9 mouse cellular contexts compared by ENCODE assay signal in genomic region chr4:140249011-140249744, GRCm38 (mm10). TPM values are rescaled to one million over a fixed set of nuclear protein-coding genes. Genes with fewer than 3 reads are reported as not detected.
DNase-seq lines count a peak whose midpoint lies in the region; ATAC-seq and TF ChIP-seq lines count a peak whose summit lies in the region.
"Had no signal": no experiment of that assay in that cellular context is flagged by ENCODE, and none has a peak within 500 bp of the region (broad histone marks: within the 10 kb centered on the region; RNA-seq: fewer than 3 reads in every experiment).

No protein-coding gene starts in this region.

- 8% methylated on average over 22 of the region's 22 CpGs for WGBS in heart, postnatal 0 days
- 9% methylated on average over 22 of the region's 22 CpGs for WGBS in intestine, embryonic 15.5 days
- 8% methylated on average over 22 of the region's 22 CpGs for WGBS in lung, adult 2 months

- intact Hi-C loops in heart, postnatal 25 days (cut with DNase I) = no loop called here
- intact Hi-C loops in gastrocnemius, postnatal 14 days (cut with DNase I; ENCODE audit: low total_unique reads) = no loop called here

- H3K9me3 ChIP-seq in heart, postnatal 0 days (replicated peaks; ENCODE audit: control insufficient read depth, low read length) = no peaks in the 10 kb centered on the region
- H3K9me3 ChIP-seq in intestine, embryonic 15.5 days = no peaks in the 10 kb centered on the region
- H3K9me3 ChIP-seq: liver, embryonic 13.5 days had no signal

- no peaks in the 10 kb centered on the region for H3K4me1 ChIP-seq in heart, postnatal 0 days (ENCODE audit: control insufficient read depth, insufficient read depth)
- H3K4me1 ChIP-seq in intestine, embryonic 15.5 days (replicated peaks) = 0 out of 2 replicates have a peak, but pooled peaks cover 4% of the 10 kb centered on the region
- H3K4me1 ChIP-seq in lung, adult 2 months (ENCODE audit: control insufficient read depth, insufficient read depth, low read length) = no peaks in the 10 kb centered on the region
- H3K4me1 ChIP-seq: liver, embryonic 13.5 days had no signal

- TF ChIP-seq CTCF in heart, postnatal 0 days (IDR thresholded peaks at IDR 0.05; ENCODE audit: low read depth) = peak; percentile 35; the same call in 1 of the 2 replicates
- TF ChIP-seq CTCF in lung, adult 2 months (IDR thresholded peaks at IDR 0.05; ENCODE audit: insufficient read depth, low read length) = no peak

- DNase-seq in heart, postnatal 0 days (ENCODE audit: low spot score) = peak; percentile 13
- no peak for DNase-seq in heart, postnatal 25 days (ENCODE audit: low spot score)
- peak; percentile 94 for DNase-seq in ZHBTc4 (ENCODE audit: low read depth, low spot score)
- peak; percentile 74 for DNase-seq in embryo, embryonic 11 days
- DNase-seq in lung, adult 2 months = peak; percentile 4
- peak; percentile 10 for DNase-seq in ovary, adult 18-20 months (ENCODE audit: low spot score)
- DNase-seq in gastrocnemius, postnatal 14 days = no peak
- DNase-seq: liver, embryonic 13.5 days had no signal

- no peak overlapping the region for H3K27ac ChIP-seq in heart, postnatal 0 days (ENCODE audit: low read depth)
- H3K27ac ChIP-seq in intestine, embryonic 15.5 days = no peak overlapping the region
- H3K27ac ChIP-seq: liver, embryonic 13.5 days had no signal

- TF ChIP-seq POLR2A in lung, adult 2 months (IDR thresholded peaks at IDR 0.05; ENCODE audit: borderline replicate concordance, extremely low read depth, low read depth, low read length) = no peak

- H3K27me3 ChIP-seq in heart, postnatal 0 days (ENCODE audit: control insufficient read depth, insufficient read depth, low read length) = peaks cover 65% of the 10 kb centered on the region
- H3K27me3 ChIP-seq in intestine, embryonic 15.5 days (replicated peaks) = peaks cover 61% of the 10 kb centered on the region

- no peaks in the 10 kb centered on the region for H3K36me3 ChIP-seq in heart, postnatal 0 days (replicated peaks; ENCODE audit: control insufficient read depth, insufficient read depth, low read length)
- no peaks in the 10 kb centered on the region for H3K36me3 ChIP-seq in intestine, embryonic 15.5 days
- H3K36me3 ChIP-seq: liver, embryonic 13.5 days had no signal

- ATAC-seq in heart, postnatal 0 days (ENCODE audit: insufficient read depth, low read depth) = no peak
- peak; percentile 49; the same call in 1 of the 2 replicates for ATAC-seq in intestine, embryonic 15.5 days

- no peak overlapping the region for H3K4me3 ChIP-seq in heart, postnatal 0 days (ENCODE audit: low read depth, low read length)
- H3K4me3 ChIP-seq in intestine, embryonic 15.5 days (replicated peaks) = no peak overlapping the region
- H3K4me3 ChIP-seq in lung, adult 2 months (replicated peaks; ENCODE audit: extremely low read depth, low read depth, low read length) = no peak overlapping the region
- H3K4me3 ChIP-seq: liver, embryonic 13.5 days had no signal

- no peak overlapping the region for H3K9ac ChIP-seq in heart, postnatal 0 days (replicated peaks; ENCODE audit: low read depth, low read length)
- no peak overlapping the region for H3K9ac ChIP-seq in intestine, embryonic 15.5 days
- H3K9ac ChIP-seq: liver, embryonic 13.5 days had no signal

- TF ChIP-seq EP300 in heart, postnatal 0 days (IDR thresholded peaks at IDR 0.05; ENCODE audit: low read depth) = no peak

- H3K4me2 ChIP-seq in heart, postnatal 0 days (ENCODE audit: low read depth, low read length) = no peak overlapping the region
- no peak overlapping the region for H3K4me2 ChIP-seq in intestine, embryonic 15.5 days (replicated peaks)
- H3K4me2 ChIP-seq: liver, embryonic 13.5 days had no signal

RNA-seq across cellular contexts. Expression of gene Igsf21, which starts 2.6 kb away (rescaled TPM):
- not detected in 2 replicates for total RNA-seq in heart, postnatal 0 days (2014; rRNA removed; ENCODE audit: low replicate concordance)
- polyA plus RNA-seq in heart, postnatal 0 days (2015; fragmentation: Nextera tagmentation; extraction: Ambion mirVana) = 0.05 and 0.12 TPM in 2 replicates
- under 1 TPM; 0.21 to 0.25 TPM for total RNA-seq in heart, postnatal 25 days (2021)
- polyA plus RNA-seq in intestine, embryonic 15.5 days (2015; fragmentation: Nextera tagmentation; extraction: Ambion mirVana) = 1.3 and 1.5 TPM in 2 replicates
- polyA plus RNA-seq in lung, adult 2 months (2012; rRNA removed) = 0.17 and 0.26 TPM in 2 replicates
- under 1 TPM; 0.14 to 0.16 TPM for total RNA-seq in gastrocnemius, postnatal 14 days (2021)

Comparison
In these comparisons a context has a peak if more than half of its experiments do, and no peak if none do; other contexts are left out.
1. DNase-seq: peak in heart, postnatal 0 days (single experiment), ZHBTc4 (single experiment), embryo, embryonic 11 days (single experiment), lung, adult 2 months (single experiment) and ovary, adult 18-20 months (single experiment); none in heart, postnatal 25 days (single experiment) and gastrocnemius, postnatal 14 days (single experiment).